Mouse (Mus musculus) MEL (cell line): ENCODE measurements around the gene Pnpla3. TPM values are rescaled to one million over a fixed set of nuclear protein-coding genes. Genes with fewer than 3 reads are reported as not detected.

ENCODE experiments used
- DNase-seq: peaks from one replicate; pipeline ENCODE4 v3.0.0; 2011; ENCODE audit warnings: low read depth, low spot score
- H3K27ac ChIP-seq: 2 replicates; pipeline ENCODE4 v1.5.1; 2012; ENCODE audit warnings: low read depth, mild to moderate bottlenecking, control low read depth, low read length, moderate library complexity; ENCODE audit not compliant: control insufficient read depth
- H3K27me3 ChIP-seq, 2 experiments: fragments of 150-350 bp in 1 of 2; sonication (generic) in 1 of 2; 2 replicates each; pipeline ENCODE4 v1.6.1; 2012; ENCODE audit warnings: low read length in 2 of 2, mild to moderate bottlenecking in 2 of 2, improper control_type of control experiment in 1 of 2, moderate library complexity in 1 of 2; ENCODE audit not compliant: insufficient read depth in 2 of 2, control insufficient read depth in 1 of 2
- H3K36me3 ChIP-seq, 2 experiments: 2 replicates each; pipeline ENCODE4 v1.6.1; 2012 to 2014; ENCODE audit warnings: low read length in 2 of 2, improper control_type of control experiment in 1 of 2, inconsistent platforms in 1 of 2, mild to moderate bottlenecking in 1 of 2; ENCODE audit not compliant: insufficient read depth in 2 of 2, control insufficient read depth in 1 of 2
- H3K4me1 ChIP-seq, 2 experiments: fragments of 150-350 bp in 1 of 2; sonication (generic) in 1 of 2; 2 replicates each; pipeline ENCODE4 v1.6.1; 2012; ENCODE audit warnings: low read length in 2 of 2, improper control_type of control experiment in 1 of 2, mild to moderate bottlenecking in 1 of 2; ENCODE audit not compliant: insufficient read depth in 2 of 2, control insufficient read depth in 1 of 2
- H3K4me3 ChIP-seq, 2 experiments: fragments of 150-350 bp in 1 of 2; sonication (generic) in 1 of 2; 2 replicates each; pipeline ENCODE4 v1.5.1; 2012; ENCODE audit warnings: low read depth in 2 of 2, low read length in 2 of 2, mild to moderate bottlenecking in 2 of 2, moderate library complexity in 2 of 2, control low read depth in 1 of 2, improper control_type of control experiment in 1 of 2; ENCODE audit not compliant: control insufficient read depth in 1 of 2, insufficient read depth in 1 of 2
- H3K79me2 ChIP-seq: 2 replicates; pipeline ENCODE4 v1.6.1; 2012; ENCODE audit warnings: mild to moderate bottlenecking, low read length, moderate library complexity; ENCODE audit not compliant: control insufficient read depth, poor library complexity, insufficient read depth
- H3K9ac ChIP-seq: 2 replicates; pipeline ENCODE4 v1.6.1; 2012; ENCODE audit warnings: low read depth, mild to moderate bottlenecking, control low read depth, low read length, moderate library complexity; ENCODE audit not compliant: control insufficient read depth, poor library complexity, severe bottlenecking
- H3K9me3 ChIP-seq: fragments of 150-350 bp; sonication (generic); replicated peaks from 2 replicates; pipeline ENCODE4 v1.6.1; 2012; ENCODE audit warnings: mild to moderate bottlenecking, low read length, improper control_type of control experiment, moderate library complexity; ENCODE audit not compliant: insufficient read depth
- BHLHE40 ChIP-seq: IDR thresholded peaks from 2 replicates; pipeline ENCODE4 v1.6.1; 2012; ENCODE audit warnings: low read depth, mild to moderate bottlenecking, inconsistent platforms, low read length, improper control_type of control experiment, borderline replicate concordance
- CHD1 ChIP-seq: IDR thresholded peaks from 2 replicates; pipeline ENCODE4 v1.6.1; 2012; ENCODE audit warnings: low read depth, mild to moderate bottlenecking, inconsistent platforms, low read length, improper control_type of control experiment
- CHD2 ChIP-seq: IDR thresholded peaks from 2 replicates; pipeline ENCODE4 v1.6.1; 2011; ENCODE audit warnings: low read length, improper control_type of control experiment
- EP300 ChIP-seq, 2 experiments: IDR thresholded peaks; 2 replicates each; pipeline ENCODE4 v1.6.1; 2011; ENCODE audit warnings: improper control_type of control experiment in 2 of 2, low read length in 2 of 2, low read depth in 1 of 2, mild to moderate bottlenecking in 1 of 2
- GABPA ChIP-seq: IDR thresholded peaks from 2 replicates; pipeline ENCODE4 v1.6.1; 2012; ENCODE audit warnings: low read depth, mild to moderate bottlenecking, inconsistent platforms, low read length, improper control_type of control experiment, moderate library complexity
- GATA1 ChIP-seq: IDR thresholded peaks from 2 replicates; pipeline ENCODE4 v1.6.1; 2011; ENCODE audit warnings: low read depth, low read length, improper control_type of control experiment
- HCFC1 ChIP-seq: IDR thresholded peaks from 2 replicates; pipeline ENCODE4 v1.6.1; 2012; ENCODE audit warnings: low read depth, mild to moderate bottlenecking, inconsistent platforms, low read length, improper control_type of control experiment, moderate library complexity
- MAFK ChIP-seq: IDR thresholded peaks from 2 replicates; pipeline ENCODE4 v1.6.1; 2011; ENCODE audit warnings: low read depth, mild to moderate bottlenecking, low read length, improper control_type of control experiment, borderline replicate concordance
- MAZ ChIP-seq: IDR thresholded peaks from 2 replicates; pipeline ENCODE4 v1.6.1; 2012; ENCODE audit warnings: low read depth, mild to moderate bottlenecking, inconsistent platforms, low read length, improper control_type of control experiment
- MEF2A ChIP-seq: IDR thresholded peaks from 2 replicates; pipeline ENCODE4 v1.6.1; 2014; ENCODE audit warnings: low read depth, mild to moderate bottlenecking, inconsistent platforms, low read length, improper control_type of control experiment; ENCODE audit not compliant: poor library complexity, insufficient replicate concordance, severe bottlenecking; ENCODE audit errors: extremely low read depth
- MYB ChIP-seq: IDR thresholded peaks from 2 replicates; pipeline ENCODE4 v1.6.1; 2011; ENCODE audit warnings: mild to moderate bottlenecking, low read depth, low read length, improper control_type of control experiment
- NRF1 ChIP-seq: IDR thresholded peaks from 2 replicates; pipeline ENCODE4 v1.6.1; 2014; ENCODE audit warnings: low read depth, mild to moderate bottlenecking, inconsistent platforms, low read length, improper control_type of control experiment, moderate library complexity; ENCODE audit not compliant: poor library complexity, insufficient read depth, severe bottlenecking
- POLR2AphosphoS5 ChIP-seq: IDR thresholded peaks from 2 replicates; pipeline ENCODE4 v1.6.1; 2012; ENCODE audit warnings: low read depth, borderline replicate concordance, mild to moderate bottlenecking, inconsistent platforms, low read length, moderate library complexity, mixed read lengths
- SIN3A ChIP-seq: IDR thresholded peaks from 2 replicates; pipeline ENCODE4 v1.6.1; 2012; ENCODE audit warnings: low read length, improper control_type of control experiment, inconsistent platforms
- TAL1 ChIP-seq: IDR thresholded peaks from 2 replicates; pipeline ENCODE4 v1.6.1; 2012; ENCODE audit warnings: mild to moderate bottlenecking, inconsistent platforms, low read length, moderate library complexity, mixed read lengths
- UBTF ChIP-seq: IDR thresholded peaks from 2 replicates; pipeline ENCODE4 v1.6.1; 2012; ENCODE audit warnings: low read depth, mild to moderate bottlenecking, inconsistent platforms, low read length, improper control_type of control experiment, moderate library complexity, borderline replicate concordance; ENCODE audit not compliant: insufficient read depth
- ZKSCAN1 ChIP-seq: IDR thresholded peaks from 2 replicates; pipeline ENCODE4 v1.6.1; 2012; ENCODE audit warnings: low read depth, mild to moderate bottlenecking, inconsistent platforms, low read length, improper control_type of control experiment, moderate library complexity
- ZNF384 ChIP-seq: IDR thresholded peaks from 2 replicates; pipeline ENCODE4 v1.6.1; 2012; ENCODE audit warnings: low read depth, mild to moderate bottlenecking, inconsistent platforms, low read length, improper control_type of control experiment
- polyA plus RNA-seq, 2 experiments: library from polyadenylated mRNA; stranded (reverse) in 1 of 2; unstranded in 1 of 2; fragments of >175 nt in 1 of 2; fragments of >200 nt in 1 of 2; gene quantifications; 2 replicates each; pipeline versions ENCODE4 v1.2.1 to v1.2.4; 2012; ENCODE audit warnings: low replicate concordance in 2 of 2, low read depth in 1 of 2; ENCODE audit not compliant: insufficient read length in 2 of 2, insufficient read depth in 1 of 2, missing spikeins in 1 of 2
- total RNA-seq: library from RNA; depleted of rRNA; stranded (reverse); fragments of 300-350 nt; gene quantifications from 2 replicates; pipeline ENCODE4 v1.2.3, GENCODE M21; 2012

Pnpla3 gene
- total and polyA plus RNA-seq, 3 experiments = not detected

- Histone ChIP-seq H3K27me3 (peaks cover 0 to 3% of the 10 kb centered on the region in 2 experiments; a peak in 1 of 4 replicates), H3K9ac (no peak overlapping the region), H3K36me3 (no peaks in the 10 kb centered on the region), H3K4me1 (0 out of 4 replicates have a peak, but pooled peaks cover 0 to 2% of the 10 kb centered on the region in 2 experiments), H3K9me3 (no peaks in the 10 kb centered on the region), H3K4me3 (no peak overlapping the region), H3K27ac (no peak overlapping the region), H3K79me2 (no peaks in the 10 kb centered on the region)
- no peak for TF ChIP-seq MAFK
- no peak for TF ChIP-seq CHD1
- no peak for TF ChIP-seq EP300 (IDR thresholded peaks at IDR 0.05; ENCODE audit: low read depth in 1 of 2, low read length in 2 of 2)
- DNase-seq = no peak
Observed at GRCm38 (mm10) chr15:84178733-84179132, 11.1 kb downstream of the Pnpla3 start.

GRCm38 (mm10) chr15:84182000-84182399 lies 14.4 kb downstream of the Pnpla3 start:
- H3K4me1 ChIP-seq = peaks cover 0 to 14% of the 10 kb centered on the region in 2 experiments; a peak in 1 of 4 replicates
- H3K9me3 ChIP-seq = no peaks in the 10 kb centered on the region
- no peak overlapping the region for H3K27ac ChIP-seq
- H3K79me2 ChIP-seq = no peaks in the 10 kb centered on the region
- H3K9ac ChIP-seq = no peak overlapping the region
- peaks cover 0 to 3% of the 10 kb centered on the region in 2 experiments; a peak in 1 of 4 replicates for H3K27me3 ChIP-seq
- no peak for DNase-seq
- H3K4me3 ChIP-seq = no peak overlapping the region
- TF ChIP-seq GATA1 (no peak), POLR2AphosphoS5 (no peak), UBTF (no peak), CHD1 (no peak), ZKSCAN1 (no peak), CHD2 (no peak), BHLHE40 (no peak), MAFK (no peak), GABPA (no peak), MEF2A (no peak), MYB (no peak), NRF1 (no peak), SIN3A (no peak), MAZ (no peak), ZNF384 (no peak), HCFC1 (no peak), TAL1 (no peak)
- H3K36me3 ChIP-seq = no peaks in the 10 kb centered on the region
